Mouse (Mus musculus) adipose tissue, adult 10 weeks (tissue): Measurements from ENCODE around the gene Gys1. TPM values are rescaled to one million over a fixed set of nuclear protein-coding genes. Genes with fewer than 3 reads are reported as not detected.

Source experiments
- polyA plus RNA-seq: library from polyadenylated mRNA; stranded (reverse); fragments of 350-450 nt; fragmentation: Illumina TruSeq; extraction: RNeasy Lipid Tissue Mini Kit (QIAGEN cat#74804); gene quantifications from one replicate; pipeline ENCODE4 v1.2.3, GENCODE M21; 2014; ENCODE audit warnings: low read depth, low replicate concordance

Gys1 gene
- 41.6 TPM for polyA plus RNA-seq

GRCm38 (mm10) chr7:45434203-45435015 lies at the start of gene Gys1:
Gene Gys1 (plus strand): TSS chr7:45434844.

GRCm38 (mm10) chr7:45395578-45396336 lies 38.9 kb upstream of the Gys1 start, which contains the start of gene Snrnp70:
Gene Snrnp70 (minus strand): TSS chr7:45395742.

GRCm38 (mm10) chr7:45405091-45406075 lies 29.3 kb upstream of the Gys1 start, which contains the start of gene Kcna7:
Gene Kcna7 (plus strand): TSS chr7:45405653.

GRCm38 (mm10) chr7:45413113-45413863 lies 21.4 kb upstream of the Gys1 start, which contains the start of gene Ntf5:
Gene Ntf5 (plus strand): TSS chr7:45413695.

GRCm38 (mm10) chr7:45420615-45420919 lies 14.1 kb upstream of the Gys1 start, which contains the start of gene Lhb:
Gene Lhb (plus strand): TSS chr7:45420820.

GRCm38 (mm10) chr7:45437521-45438276 lies 3.1 kb downstream of the Gys1 start, which contains the start of gene Ruvbl2:
Gene Ruvbl2 (minus strand): TSS chr7:45438096.

GRCm38 (mm10) chr7:45459564-45460140 lies 25.0 kb downstream of the Gys1 start, which contains the start of gene Ftl1:
Gene Ftl1 (minus strand): TSS chr7:45459884.

GRCm38 (mm10) chr7:45466283-45467089 lies 31.8 kb downstream of the Gys1 start, which contains the start of gene Bax:
Gene Bax (minus strand): TSS chr7:45466898.

GRCm38 (mm10) chr7:45481374-45481927 lies 46.8 kb downstream of the Gys1 start, which contains the start of gene Tulp2:
Gene Tulp2 (plus strand): TSS chr7:45481877.

GRCm38 (mm10) chr7:45486761-45487415 lies 52.2 kb downstream of the Gys1 start, which contains the start of gene Gm45808:
Gene Gm45808 (minus strand): TSS chr7:45486811.

GRCm38 (mm10) chr7:45488293-45489204 lies 53.9 kb downstream of the Gys1 start, which contains the start of gene Dhdh:
Gene Dhdh (minus strand): TSS chr7:45488805.

Other genes with a start within 250 kb of the Gys1 start
- 1.5 TPM for gene Ccdc155, start 230.0 kb upstream of the Gys1 start, polyA plus RNA-seq
- gene Dkkl1, start 222.7 kb upstream of the Gys1 start, polyA plus RNA-seq: 37.0 TPM
- 17.0 TPM for gene Tead2, start 219.1 kb upstream of the Gys1 start, polyA plus RNA-seq
- 13.6 TPM for gene Cd37, start 195.7 kb upstream of the Gys1 start, polyA plus RNA-seq
- 1.4 TPM for gene Slc6a16, start 193.8 kb upstream of the Gys1 start, polyA plus RNA-seq
- gene Slc6a21, start 157.3 kb upstream of the Gys1 start, polyA plus RNA-seq: 9.4 TPM
- 41.0 TPM for gene Trpm4, start 101.1 kb upstream of the Gys1 start, polyA plus RNA-seq
- gene Hrc, start 99.6 kb upstream of the Gys1 start, polyA plus RNA-seq: 0.65 TPM
- gene Ppfia3, start 67.8 kb upstream of the Gys1 start, polyA plus RNA-seq: 3.5 TPM
- 5.1 TPM for gene Lin7b, start 64.3 kb upstream of the Gys1 start, polyA plus RNA-seq
- 288 TPM for gene Snrnp70, start 39.1 kb upstream of the Gys1 start, polyA plus RNA-seq
- not detected for gene Kcna7, start 29.2 kb upstream of the Gys1 start, polyA plus RNA-seq
- gene Ntf5, start 21.1 kb upstream of the Gys1 start, polyA plus RNA-seq: 2.6 TPM
- gene Lhb, start 14.0 kb upstream of the Gys1 start, polyA plus RNA-seq: 1.4 TPM
- 33.5 TPM for gene Ruvbl2, start 3.3 kb downstream of the Gys1 start, polyA plus RNA-seq
- 2,850 TPM for gene Ftl1, start 25.0 kb downstream of the Gys1 start, polyA plus RNA-seq
- 61.4 TPM for gene Bax, start 32.1 kb downstream of the Gys1 start, polyA plus RNA-seq
- gene Tulp2, start 47.0 kb downstream of the Gys1 start, polyA plus RNA-seq: 11.4 TPM
- 4.7 TPM for gene Gm45808, start 52.0 kb downstream of the Gys1 start, polyA plus RNA-seq
- gene Dhdh, start 54.0 kb downstream of the Gys1 start, polyA plus RNA-seq: 23.6 TPM
- 558 TPM for gene Nucb1, start 75.6 kb downstream of the Gys1 start, polyA plus RNA-seq
- 23.3 TPM for gene Ppp1r15a, start 91.4 kb downstream of the Gys1 start, polyA plus RNA-seq
- gene Plekha4, start 91.5 kb downstream of the Gys1 start, polyA plus RNA-seq: 12.8 TPM
- 1.0 TPM for gene Hsd17b14, start 120.0 kb downstream of the Gys1 start, polyA plus RNA-seq
- 110 TPM for gene Bcat2, start 135.3 kb downstream of the Gys1 start, polyA plus RNA-seq
- 0.58 TPM for gene Fgf21, start 180.6 kb downstream of the Gys1 start, polyA plus RNA-seq
- 14.4 TPM for gene Fut1, start 182.4 kb downstream of the Gys1 start, polyA plus RNA-seq
- 1.6 TPM for gene Izumo1, start 187.0 kb downstream of the Gys1 start, polyA plus RNA-seq
- gene Rasip1, start 192.6 kb downstream of the Gys1 start, polyA plus RNA-seq: 11.0 TPM
- 4.0 TPM for gene Mamstr, start 205.1 kb downstream of the Gys1 start, polyA plus RNA-seq
- 2.3 TPM for gene Fut2, start 231.6 kb downstream of the Gys1 start, polyA plus RNA-seq
- gene Ntn5, start 249.2 kb downstream of the Gys1 start, polyA plus RNA-seq: 0.78 TPM